In genomic region chr12:8386451-8387011, GRCm38 (mm10) we compare ENCODE assay signal across 9 mouse cellular contexts.
A peak's percentile ranks its signal among the peaks of the same experiment; 100 is the strongest.
DNase-seq lines count a peak whose midpoint lies in the region; ATAC-seq and TF ChIP-seq lines count a peak whose summit lies in the region.
"Had no signal": no experiment of that assay in that cellular context is flagged by ENCODE, and none has a peak within 500 bp of the region (broad histone marks: within the 10 kb centered on the region; RNA-seq: fewer than 3 reads in every experiment).

No protein-coding gene starts in this region.

- H3K9me3 ChIP-seq in megakaryocyte, embryonic 14.5 days, result peaks cover 2% of the 10 kb centered on the region
- H3K9me3 ChIP-seq in hindbrain, embryonic 11.5 days (ENCODE audit: control insufficient read depth, low read length), result no peaks in the 10 kb centered on the region
- H3K9me3 ChIP-seq in liver, embryonic 14.5 days (ENCODE audit: control insufficient read depth, low read length), result no peaks in the 10 kb centered on the region
- H3K9me3 ChIP-seq: G1E had no signal

- no peak overlapping the region for H3K4me2 ChIP-seq in hindbrain, embryonic 11.5 days (replicated peaks; ENCODE audit: low read depth, low read length)
- no peak overlapping the region for H3K4me2 ChIP-seq in liver, embryonic 14.5 days (ENCODE audit: low read depth)

- no peak for TF ChIP-seq EP300 in liver, embryonic 14.5 days (IDR thresholded peaks at IDR 0.05; ENCODE audit: low read depth)

- ATAC-seq in megakaryocyte, adult 5-6 weeks (ENCODE audit: poor library complexity, severe bottlenecking), result no peak
- ATAC-seq in hindbrain, embryonic 11.5 days (ENCODE audit: low FRiP score), result peak; percentile 43; the same call in 1 of the 2 replicates
- ATAC-seq in liver, embryonic 14.5 days (ENCODE audit: insufficient read depth), result peak; percentile 51; the same call in 1 of the 2 replicates

- 51% methylated on average over 6 of the region's 6 CpGs for WGBS in hindbrain, embryonic 11.5 days
- 31% methylated on average over 6 of the region's 6 CpGs for WGBS in liver, embryonic 14.5 days (ENCODE audit: insufficient replicate concordance)

- H3K36me3 ChIP-seq in megakaryocyte, embryonic 14.5 days (replicated peaks; ENCODE audit: low read length), result no peaks in the 10 kb centered on the region
- H3K36me3 ChIP-seq in hindbrain, embryonic 11.5 days (ENCODE audit: control insufficient read depth, insufficient read depth, low read length), result no peaks in the 10 kb centered on the region
- no peaks in the 10 kb centered on the region for H3K36me3 ChIP-seq in liver, embryonic 14.5 days (replicated peaks; ENCODE audit: control insufficient read depth, insufficient read depth, low read depth)
- H3K36me3 ChIP-seq: G1E had no signal

- TF ChIP-seq CTCF in liver, embryonic 14.5 days (IDR thresholded peaks at IDR 0.05; ENCODE audit: low read depth), result no peak

- peak; percentile 58 for DNase-seq in fibroblast of lung, adult 2 months (ENCODE audit: low read depth)
- peak; percentile 24 for DNase-seq in hindbrain, embryonic 11.5 days (ENCODE audit: low spot score)
- no peak for DNase-seq in liver, embryonic 14.5 days (ENCODE audit: low read depth in 3 of 3, low spot score in 3 of 3)
- no peak for DNase-seq in cerebellum, postnatal 10 days
- DNase-seq in layer of hippocampus, postnatal 36 days, result no peak
- DNase-seq in frontal cortex, postnatal 36 days (ENCODE audit: low spot score in 2 of 2), result no peak

- H3K4me3 ChIP-seq in megakaryocyte, embryonic 14.5 days (replicated peaks), result peak overlapping the region; percentile 74
- H3K4me3 ChIP-seq in hindbrain, embryonic 11.5 days (ENCODE audit: low read depth, low read length), result no peak overlapping the region
- no peak overlapping the region for H3K4me3 ChIP-seq in liver, embryonic 14.5 days (ENCODE audit: insufficient read depth in 1 of 2, low read depth in 2 of 2, low read length in 2 of 2)

- peaks cover 73% of the 10 kb centered on the region for H3K4me1 ChIP-seq in megakaryocyte, embryonic 14.5 days
- no peaks in the 10 kb centered on the region for H3K4me1 ChIP-seq in hindbrain, embryonic 11.5 days (replicated peaks; ENCODE audit: control insufficient read depth, insufficient read depth, low read length)
- peaks cover 0 to 1% of the 10 kb centered on the region in 2 experiments; a peak in 1 of 4 replicates for H3K4me1 ChIP-seq in liver, embryonic 14.5 days (replicated peaks; ENCODE audit: control insufficient read depth in 2 of 2, insufficient read depth in 2 of 2, low read length in 1 of 2)

- peaks cover 7% of the 10 kb centered on the region for H3K27me3 ChIP-seq in megakaryocyte, embryonic 14.5 days (replicated peaks)
- H3K27me3 ChIP-seq in hindbrain, embryonic 11.5 days (ENCODE audit: control insufficient read depth, insufficient read depth, low read length), result no peaks in the 10 kb centered on the region
- H3K27me3 ChIP-seq in liver, embryonic 14.5 days (ENCODE audit: control insufficient read depth, insufficient read depth, low read length), result no peaks in the 10 kb centered on the region

- H3K27ac ChIP-seq in hindbrain, embryonic 11.5 days (ENCODE audit: low read depth, low read length), result 0 out of 2 replicates have a peak overlapping the region, but pooled peaks have one; percentile 24
- H3K27ac ChIP-seq in liver, embryonic 14.5 days, result no peak overlapping the region

- no peak overlapping the region for H3K9ac ChIP-seq in hindbrain, embryonic 11.5 days (ENCODE audit: low read depth, low read length)
- no peak overlapping the region for H3K9ac ChIP-seq in liver, embryonic 14.5 days (replicated peaks)

Comparison
In these comparisons a context has a peak if more than half of its experiments do, and no peak if none do; other contexts are left out.
1. DNase-seq: peak in fibroblast of lung, adult 2 months (single experiment) and hindbrain, embryonic 11.5 days (single experiment); none in liver, embryonic 14.5 days (0 of 3), cerebellum, postnatal 10 days (0 of 2), layer of hippocampus, postnatal 36 days (0 of 2) and frontal cortex, postnatal 36 days (0 of 2).